Mouse (Mus musculus) gastrocnemius, postnatal 10 days (tissue): ENCODE data around the gene Ager. TPM values are rescaled to one million over a fixed set of nuclear protein-coding genes. Genes with fewer than 3 reads are reported as not detected.
A peak's percentile ranks its signal among the peaks of the same experiment; 100 is the strongest.

ENCODE experiments used
- DNase-seq: peaks from one replicate; pipeline ENCODE4 v3.0.0; 2021; ENCODE audit warnings: mixed read lengths
- total RNA-seq, 2 experiments: library from RNA; stranded (reverse); gene quantifications; 2 replicates each; pipeline ENCODE4 v1.2.3; 2021

The Ager gene
- total RNA-seq, 2 experiments from 2014 or later: 1.1 to 1.4 TPM

DNA sequence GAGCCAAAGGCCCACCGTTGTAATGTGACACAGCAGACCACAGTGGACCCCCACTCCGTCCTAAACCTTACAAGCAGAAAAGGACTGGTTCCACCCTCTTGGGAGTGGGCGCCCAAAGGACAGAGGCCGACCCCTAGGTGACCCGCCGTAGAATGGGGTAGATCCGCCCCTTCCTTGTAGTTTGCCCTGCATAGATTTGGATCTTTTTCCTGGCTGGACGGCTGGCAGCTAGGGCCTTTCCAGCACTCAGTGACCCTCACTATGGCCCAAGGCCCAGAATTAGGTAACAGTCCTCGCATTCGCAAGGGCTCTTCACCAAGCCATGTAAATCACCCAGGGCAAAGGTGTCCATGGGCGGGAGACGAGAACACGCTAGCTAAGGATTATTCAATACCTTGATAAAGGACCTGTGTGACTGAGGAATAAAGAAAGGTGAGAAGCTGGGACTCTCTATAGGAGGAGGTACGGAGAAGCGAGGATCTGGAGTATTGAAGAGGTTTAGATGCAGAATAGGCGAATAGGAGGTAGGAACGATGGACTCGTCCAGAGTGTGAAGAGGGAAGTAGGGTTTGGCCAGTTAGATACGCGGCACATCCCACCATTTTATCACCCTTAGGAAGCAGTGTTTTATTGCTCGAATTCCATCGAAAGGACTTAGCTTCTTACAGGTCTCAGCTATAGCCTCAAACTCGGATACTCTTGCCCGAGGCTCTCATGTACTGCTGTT is 7.0 kb downstream of the Ager start:
- no peak for DNase-seq

DNA sequence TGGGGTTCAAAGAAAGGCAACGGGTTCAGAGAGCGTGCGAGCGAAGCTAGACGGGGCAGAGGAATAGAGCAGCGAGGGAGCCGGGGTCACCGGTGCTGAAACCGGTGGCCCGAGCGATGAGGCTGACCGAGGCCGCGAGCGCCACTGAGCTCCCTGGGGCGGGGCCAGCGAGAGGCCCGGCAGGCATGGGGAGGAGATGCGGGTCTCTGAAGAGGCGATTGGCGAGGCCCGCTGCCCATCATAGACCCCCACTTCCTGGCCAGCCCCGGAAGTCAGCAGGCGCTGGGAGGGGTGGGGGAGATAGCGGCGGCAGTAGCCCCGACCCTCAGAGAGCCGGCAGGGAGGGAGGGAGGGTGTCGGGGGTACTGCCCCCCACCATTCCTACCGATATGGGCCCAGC is 7.9 kb downstream of the Ager start:
- peak; percentile 97 for DNase-seq

DNA sequence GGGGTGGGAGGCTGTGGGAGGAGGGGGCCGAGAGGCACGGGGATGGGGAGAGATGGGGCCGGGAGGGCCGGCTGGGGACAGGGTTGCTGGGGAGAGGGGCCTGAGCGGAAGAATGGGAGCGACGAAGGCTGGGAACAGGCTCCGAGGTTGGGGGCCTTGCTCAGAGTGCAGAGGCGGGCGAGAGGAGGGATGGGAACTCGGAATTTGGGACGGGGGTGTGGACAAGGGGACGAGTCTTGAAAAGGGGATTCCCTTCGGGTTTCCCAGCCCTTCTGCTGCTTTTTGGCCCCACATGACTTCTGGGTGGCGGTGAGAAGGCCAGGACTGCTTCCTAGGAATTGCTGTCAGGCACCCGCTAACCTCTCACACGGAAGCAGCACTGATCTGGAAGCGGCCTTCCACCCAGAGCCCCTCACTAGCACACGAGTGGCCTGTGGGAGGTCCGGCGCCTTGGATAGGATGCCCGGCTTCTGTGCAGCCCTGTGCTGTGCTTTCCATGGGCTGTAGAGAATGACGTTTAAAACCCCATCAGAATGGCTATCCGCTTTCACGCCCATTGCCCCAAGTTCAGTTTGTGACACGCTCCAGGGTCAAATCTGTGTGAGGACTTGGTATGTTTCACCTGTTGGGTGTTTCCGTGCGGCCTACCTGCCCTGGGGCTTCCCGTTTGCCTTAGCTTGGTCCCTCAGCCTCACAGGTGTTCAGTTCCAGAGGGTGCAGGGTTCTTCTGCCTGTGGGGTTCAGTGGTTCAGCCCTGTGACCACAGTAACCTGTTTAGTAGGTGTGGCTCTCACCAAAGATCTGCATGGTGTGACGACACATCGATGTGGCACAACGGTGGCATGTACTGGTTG is 8.8 kb downstream of the Ager start:
- no peak for DNase-seq

DNA sequence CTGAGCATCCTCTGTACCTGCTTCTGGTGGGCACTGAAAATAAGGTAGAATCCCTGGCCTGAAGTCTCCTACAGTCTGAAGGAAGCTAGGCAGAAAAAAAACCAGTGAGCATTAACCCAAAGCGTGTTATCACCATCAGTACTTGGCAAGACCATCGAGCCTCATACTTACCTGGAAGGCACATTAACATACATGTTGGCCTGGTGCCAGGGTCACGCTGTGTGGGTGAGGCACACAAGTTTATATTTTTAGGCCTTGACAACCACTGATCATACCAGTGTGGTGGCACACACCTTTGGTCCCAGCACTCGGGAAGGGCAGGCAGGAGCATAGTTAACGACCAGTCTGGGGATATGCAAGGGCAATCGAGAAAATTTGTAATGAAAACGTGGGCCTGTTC is 10.3 kb downstream of the Ager start:
- DNase-seq: no peak

DNA sequence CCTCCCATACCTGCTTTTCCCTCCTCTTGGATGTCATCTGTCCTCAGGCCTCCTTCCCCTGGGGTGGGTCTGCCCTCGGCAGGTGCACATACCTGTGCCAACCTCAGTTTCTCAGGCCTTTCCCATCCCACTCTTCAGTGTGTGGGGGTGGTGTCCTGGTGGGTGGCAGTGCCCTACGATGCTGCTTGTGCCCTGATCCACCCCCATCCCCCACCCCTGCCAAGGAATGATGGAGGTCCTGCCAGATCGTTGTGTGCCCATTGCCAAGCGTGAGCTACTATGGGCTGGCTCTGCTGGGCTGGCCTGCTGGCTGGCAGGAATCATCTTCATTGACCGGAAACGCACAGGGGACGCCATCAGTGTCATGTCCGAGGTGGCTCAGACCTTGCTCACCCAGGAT is 13.4 kb downstream of the Ager start:
- no peak for DNase-seq

DNA sequence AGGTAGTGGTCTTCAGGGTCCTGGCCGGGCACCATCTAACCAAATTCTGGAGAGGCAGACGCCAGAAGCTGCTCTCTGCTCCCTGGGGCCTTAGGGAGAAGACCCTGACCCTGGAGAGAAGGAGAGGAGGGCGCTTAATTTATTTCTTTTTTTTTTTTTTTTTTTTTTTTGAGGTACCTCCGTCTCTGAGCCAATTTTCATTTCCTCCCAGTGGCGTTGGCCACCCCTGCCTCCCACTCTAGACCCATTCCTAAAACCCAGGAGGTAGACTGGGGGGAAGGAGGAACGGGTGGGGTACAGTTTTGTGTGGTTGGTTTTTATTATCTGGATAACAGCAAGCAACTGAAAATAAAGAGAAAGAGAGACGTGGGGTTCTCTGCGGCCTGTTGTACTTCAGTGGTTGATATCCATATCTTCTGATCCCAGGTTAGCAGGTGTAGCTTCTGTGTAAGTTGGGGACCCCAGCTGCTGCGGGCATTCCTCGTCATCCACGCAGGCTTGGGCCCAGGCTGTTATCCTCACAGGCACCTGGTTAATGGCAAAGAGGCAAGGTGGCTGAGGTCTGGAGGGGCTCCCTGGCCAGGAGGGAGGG is 15.5 kb downstream of the Ager start:
- DNase-seq: no peak

DNA sequence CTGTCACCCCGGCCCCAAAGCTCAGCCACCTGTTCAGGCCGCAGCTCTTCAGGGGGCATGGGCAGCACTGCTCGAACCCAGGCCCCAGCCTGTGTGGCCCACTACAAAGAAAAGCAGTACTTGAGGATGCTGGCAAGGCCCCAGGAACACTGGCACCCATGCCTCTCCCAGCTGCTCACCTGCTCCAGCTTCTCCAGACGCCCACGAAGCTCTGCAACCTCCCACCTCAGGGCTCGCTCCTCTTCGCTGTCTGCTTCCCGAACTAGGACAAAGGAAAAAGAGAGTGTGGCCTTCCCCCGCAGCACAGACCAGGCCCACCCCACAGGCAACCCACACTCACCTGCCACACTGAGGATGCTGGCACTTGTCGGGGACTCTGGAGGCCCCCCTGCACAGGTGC is 16.2 kb downstream of the Ager start:
- DNase-seq: no peak

DNA sequence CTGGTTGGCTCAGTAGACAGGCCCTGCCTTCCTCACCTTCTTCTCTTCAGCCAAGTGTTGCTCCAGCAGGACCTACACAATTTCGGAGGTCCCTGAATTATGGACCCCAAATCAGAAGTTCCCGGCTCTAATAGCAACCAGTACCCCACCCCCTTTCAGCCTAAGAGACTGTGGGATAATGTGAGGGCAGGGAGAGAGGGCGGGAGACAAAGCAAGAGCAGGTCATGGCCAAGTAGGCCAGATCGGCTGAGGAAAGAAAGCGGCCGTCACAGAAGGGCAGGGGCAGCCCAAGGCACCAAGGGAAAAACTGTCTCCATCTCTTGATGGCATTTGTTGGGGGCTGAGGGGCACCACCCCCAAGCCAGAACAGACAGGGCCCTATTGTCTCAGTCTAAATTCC is 18.2 kb downstream of the Ager start, which contains the start of gene Egfl8:
Gene Egfl8, minus strand, starts transcription at position 101 of the 400 bp plus-strand sequence.
- no peak for DNase-seq

DNA sequence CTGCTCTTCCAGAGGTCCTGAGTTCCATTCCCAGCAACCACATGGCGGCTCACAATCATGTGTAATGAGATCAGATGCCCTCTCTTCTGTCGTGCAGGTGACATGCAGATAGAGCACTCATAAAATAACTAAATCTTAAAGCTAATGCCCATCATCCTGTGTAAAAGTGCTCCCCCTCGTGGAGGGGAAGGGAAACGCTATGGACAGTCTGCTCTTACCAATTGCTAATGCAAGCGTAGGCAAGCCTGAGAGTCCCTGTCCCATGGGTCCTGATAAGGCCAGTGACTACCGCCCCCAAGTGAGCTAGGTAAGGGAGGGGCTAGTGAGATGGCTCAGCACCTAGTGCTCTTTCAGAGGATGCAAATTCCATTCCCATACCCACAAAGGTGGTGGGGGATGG is 21.3 kb downstream of the Ager start:
- DNase-seq: peak; percentile 53

DNA sequence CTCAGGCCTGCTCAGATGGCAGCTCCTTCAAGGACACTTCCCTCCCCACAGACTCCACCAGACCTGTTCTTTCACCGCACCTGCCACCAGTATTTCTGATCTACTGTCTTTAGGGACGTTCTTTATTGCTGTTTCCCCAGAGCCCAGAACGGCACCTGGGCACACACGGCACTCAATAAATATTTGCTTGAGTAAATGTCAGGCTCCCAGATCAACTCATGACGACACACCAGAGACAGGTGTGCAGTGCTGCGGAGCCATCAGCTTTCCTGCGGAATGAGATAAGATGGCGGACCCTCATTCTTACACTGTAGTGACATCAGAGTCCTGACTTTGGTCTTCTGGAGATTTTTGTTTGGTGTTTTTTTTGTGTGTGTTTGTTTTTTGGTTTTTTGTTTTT is 23.3 kb downstream of the Ager start:
- DNase-seq: no peak

DNA sequence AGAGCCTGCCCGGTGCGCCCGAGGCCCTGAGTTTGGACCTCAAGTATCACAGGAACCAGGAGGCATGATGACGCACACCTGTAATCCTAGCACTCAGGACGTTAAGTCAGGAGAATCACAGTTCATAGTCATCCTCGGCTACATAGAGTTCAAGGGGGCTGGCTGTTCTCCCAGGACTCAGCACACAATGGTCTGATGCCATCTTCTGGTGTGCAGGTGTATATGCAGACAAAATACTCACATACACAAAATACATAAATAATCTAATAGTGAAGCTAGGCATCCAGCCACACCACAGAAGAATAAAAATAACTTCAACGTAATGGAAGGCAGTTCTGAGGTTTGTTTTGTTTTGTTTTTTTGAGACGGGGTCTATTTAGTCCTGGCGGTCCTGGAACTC is 25.5 kb downstream of the Ager start:
- DNase-seq: no peak

DNA sequence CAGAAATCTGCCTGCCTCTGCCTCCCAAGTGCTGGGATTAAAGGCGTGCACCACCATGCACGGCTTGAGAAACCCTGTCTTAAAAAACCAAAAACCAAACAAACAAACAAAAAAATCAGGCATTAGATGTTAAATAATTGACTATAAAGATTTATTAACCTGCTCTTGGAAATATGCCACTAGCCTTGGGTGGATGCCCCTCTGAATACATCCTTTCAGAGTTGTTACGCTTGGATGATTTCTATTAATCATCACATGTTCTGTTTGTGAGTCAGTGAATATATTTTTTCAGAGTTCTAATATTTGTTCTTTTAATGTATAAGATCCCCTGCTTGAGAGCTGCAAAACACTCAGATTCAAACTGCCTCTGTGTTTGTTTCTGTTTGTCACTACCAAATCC is 27.3 kb downstream of the Ager start:
- no peak for DNase-seq

DNA sequence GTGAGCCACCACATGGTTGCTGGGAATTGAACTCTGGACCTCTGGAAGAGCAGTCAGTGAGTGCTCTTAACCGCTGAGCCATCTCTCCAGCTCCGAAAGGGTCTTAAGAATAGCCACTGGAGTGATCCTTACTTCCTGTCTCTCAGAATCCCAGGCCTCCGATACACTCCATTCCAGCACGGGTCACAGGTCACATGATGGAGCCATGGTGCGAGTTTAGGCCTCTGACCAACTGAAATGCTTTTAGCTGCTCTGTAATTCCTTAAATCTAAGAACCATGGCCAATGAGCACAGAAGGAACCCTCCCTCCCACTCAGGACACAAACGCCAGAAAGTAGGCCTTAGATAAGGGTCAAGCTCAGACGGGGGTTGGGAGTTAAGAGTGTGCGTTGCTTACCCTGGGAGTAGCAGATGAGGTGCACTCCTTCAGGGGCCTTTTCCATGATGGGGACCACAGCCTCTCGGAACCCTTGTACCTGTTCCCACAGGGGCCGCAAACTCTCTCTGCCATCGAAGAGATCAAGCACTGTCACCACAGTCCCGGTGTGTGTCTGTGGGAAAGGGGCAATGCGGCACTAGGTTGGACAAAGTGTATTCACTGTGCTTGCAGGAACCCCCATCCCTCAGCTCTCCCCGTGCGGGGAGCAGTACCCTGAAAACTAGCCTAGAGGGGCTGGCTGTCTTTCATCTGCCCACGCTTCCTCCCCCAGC is 28.6 kb downstream of the Ager start:
- DNase-seq: no peak

DNA sequence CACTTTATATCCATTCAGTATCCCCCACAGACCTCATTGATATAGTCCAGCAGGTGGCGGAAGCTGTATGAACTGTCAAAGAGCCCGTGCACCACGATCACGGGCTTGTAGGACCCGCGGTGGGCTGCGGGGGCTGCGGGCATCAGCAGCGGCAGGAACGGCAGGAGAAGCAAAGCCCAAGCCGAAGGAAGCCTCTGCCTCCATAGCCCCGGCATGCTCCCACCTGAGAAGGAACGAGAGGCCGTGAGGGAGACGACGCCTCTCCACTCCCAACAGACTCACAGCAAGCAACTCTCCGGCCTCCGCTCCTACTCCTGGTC is 29.1 kb downstream of the Ager start:
- DNase-seq: peak; percentile 29

DNA sequence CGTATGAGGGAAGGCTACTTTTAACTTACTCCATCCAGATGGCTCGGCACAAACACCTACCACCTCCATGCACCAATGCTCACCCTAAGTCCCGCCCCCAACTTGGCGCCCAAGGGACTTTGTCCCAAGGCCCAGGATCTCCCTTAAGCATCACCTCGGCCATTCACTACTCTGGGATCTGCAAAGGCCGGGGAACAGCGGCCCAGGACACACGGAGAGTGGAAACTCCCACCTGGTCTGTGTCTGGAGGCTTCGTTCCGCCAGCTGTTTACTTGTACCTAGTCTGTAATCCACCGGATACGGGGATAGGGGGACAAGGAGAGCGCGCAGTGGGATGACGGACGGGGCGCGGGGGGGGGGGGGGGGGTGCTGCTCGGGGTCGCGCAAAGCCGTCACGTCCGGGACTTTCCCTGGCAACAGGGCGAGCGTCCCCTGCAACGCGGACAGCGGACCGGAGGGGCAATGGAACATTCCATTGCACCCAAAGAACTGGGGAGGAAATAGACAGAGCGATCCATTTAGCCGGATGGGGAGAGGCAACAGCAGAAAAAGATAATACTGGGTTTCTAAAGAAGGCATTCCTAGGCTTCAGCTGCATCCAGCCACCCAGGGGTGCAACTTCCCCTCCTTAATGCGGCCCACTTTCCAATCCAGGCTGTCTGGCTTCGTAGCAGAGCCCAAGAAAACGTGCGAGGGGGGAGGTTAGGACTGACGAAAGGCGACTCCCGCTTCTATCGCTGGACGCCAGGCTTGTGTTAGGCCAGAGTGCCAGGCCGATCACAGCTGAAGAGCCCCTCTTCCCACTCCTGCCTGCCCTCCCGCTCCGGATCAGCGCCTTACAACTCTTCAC is 29.7 kb downstream of the Ager start:
- peak; percentile 87 for DNase-seq

DNA sequence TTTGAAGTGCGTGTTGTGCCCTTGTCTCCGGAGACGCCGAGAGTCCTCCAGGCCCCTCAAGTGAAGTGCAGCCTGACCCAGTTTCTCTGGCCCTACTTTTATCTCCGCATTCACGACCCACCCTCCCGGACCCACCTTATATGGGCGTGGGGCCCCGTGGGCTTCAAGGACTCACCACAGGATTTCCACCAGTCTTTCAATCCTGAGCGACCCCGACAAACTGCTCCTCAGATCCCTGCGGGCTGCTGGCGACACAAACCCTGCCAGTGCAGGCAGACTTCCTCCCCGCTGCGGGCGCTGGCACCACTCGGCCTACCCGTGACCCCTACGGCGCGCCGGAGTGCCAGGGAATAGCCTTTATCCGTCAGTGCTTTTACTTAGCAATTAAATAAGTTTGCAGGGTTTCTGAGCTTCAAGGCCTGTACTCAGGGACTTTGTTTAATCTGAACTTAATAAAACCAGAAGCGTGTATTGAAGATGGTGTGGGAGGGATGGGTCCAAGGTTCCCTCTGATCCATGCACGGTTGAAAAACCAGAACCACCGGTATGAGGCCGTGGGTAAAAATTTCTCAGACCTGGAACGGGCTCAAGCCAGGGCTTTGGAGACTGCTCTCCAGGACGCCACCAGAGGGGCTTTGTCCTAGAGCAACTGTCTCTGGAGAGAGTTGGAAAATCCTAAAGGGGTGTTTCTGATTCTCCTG is 30.4 kb downstream of the Ager start, which contains the start of gene Ppt2:
Gene Ppt2, minus strand, starts transcription at position 568 of the 701 bp plus-strand sequence.
- peak; percentile 57 for DNase-seq

DNA sequence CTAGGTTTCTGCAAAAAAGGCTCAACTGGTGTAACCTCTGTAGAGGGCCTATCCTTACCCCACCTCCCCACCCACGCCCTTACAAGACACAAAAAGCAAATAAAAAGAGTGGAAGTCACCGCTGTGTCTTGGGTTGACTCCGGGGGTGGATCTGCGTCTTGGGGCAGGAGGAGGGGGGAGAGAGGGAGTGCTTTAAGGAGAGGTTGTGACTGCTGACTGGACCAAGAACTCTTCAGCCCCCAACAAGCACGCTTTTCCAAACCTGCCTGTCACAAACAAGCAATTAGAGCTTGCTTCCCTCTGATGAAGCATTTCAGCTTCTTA is 30.9 kb downstream of the Ager start:
- DNase-seq: no peak

DNA sequence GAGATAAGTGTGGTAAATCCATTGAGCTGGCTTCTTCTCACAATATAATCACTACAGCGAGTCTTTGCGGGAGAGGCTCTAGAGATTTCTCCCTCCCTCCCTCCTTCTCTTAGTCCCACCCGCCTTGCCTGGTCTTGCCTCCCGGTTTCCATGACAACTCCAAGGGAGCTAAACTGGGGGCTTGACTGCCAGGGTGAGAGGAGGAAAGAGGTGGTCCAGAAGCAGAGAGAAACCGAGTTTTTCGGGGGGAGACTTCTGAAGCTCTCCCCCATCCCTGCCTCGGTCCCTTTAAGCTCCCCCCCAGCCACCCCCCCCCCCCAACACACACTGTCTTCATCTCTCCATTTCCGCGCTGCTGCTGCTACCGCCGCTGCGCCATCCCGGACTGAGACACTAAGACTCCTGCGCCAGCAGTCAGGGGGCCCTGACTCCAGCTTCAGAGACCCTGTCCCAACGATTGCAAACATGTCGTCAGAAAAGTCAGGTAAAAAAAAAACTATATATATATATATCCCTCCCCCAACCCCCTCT is 31.6 kb downstream of the Ager start, which contains the start of gene Prrt1:
Gene Prrt1, plus strand, starts transcription at position 313 of the 531 bp plus-strand sequence.
- DNase-seq: no peak

DNA sequence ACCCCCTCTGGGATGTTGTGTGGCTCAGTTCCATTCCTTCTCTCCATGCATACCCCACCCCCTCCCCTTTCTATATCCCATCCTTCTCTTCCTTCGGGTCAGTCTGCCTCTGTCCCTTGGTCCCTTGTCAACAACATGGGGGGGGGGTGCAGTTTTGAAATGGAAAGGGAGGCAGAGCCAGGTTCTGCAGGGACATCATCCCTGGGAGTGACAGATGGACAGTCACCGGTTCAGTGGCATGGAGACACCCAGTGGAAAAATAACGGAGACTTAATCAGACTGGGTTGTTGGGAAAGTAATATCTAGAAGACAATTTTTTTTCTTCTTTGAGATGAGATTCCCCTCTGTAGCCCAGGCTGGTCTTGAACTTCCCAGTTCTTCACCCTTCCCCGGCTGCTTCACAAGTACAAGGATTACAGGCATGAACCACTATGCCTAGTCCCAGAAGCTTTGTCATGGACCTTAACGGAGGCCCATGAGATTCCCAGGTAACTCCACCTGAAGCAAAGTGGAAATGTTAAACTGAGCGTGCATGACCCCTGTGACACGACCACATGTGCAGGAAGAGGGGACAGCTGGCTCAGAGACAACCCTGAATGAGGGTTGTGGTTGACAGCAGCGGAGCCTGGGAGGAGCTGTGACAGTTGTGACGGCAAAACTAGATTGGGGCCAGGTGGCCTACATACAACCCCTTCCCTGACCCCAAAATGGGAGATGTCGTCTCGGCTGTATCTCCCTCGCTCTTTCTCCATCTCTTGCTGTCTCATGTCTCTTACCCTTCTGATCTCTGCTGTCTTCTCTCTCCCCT is 32.3 kb downstream of the Ager start:
- DNase-seq: no peak

DNA sequence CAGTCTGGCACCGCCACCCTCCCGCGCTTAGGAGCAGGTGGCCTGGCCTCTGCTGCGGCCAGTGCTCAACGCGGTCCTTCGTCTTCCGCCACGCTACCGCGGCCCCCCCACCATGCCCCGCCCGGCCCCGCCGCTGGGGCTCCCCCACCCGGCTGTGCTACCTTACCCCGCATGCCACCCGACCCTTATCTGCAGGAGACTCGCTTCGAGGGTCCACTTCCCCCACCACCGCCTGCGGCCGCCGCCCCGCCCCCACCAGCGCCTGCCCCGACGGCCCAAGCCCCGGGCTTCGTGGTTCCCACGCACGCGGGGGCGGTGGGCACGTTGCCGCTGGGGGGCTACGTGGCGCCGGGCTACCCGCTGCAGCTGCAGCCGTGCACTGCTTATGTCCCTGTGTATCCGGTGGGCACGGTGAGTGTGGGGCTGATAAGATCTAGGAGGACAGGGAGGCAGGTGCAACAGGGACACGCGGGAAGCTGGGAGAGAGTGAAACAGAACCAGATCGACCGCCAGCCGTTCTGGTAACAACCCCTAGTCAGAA is 33.2 kb downstream of the Ager start:
- DNase-seq: peak; percentile 17
